Mouse (Mus musculus): ENCODE data around the gene Gm21954. TPM values are rescaled to one million over a fixed set of nuclear protein-coding genes. Genes with fewer than 3 reads are reported as not detected.

Gm21954 gene
- polyA plus RNA-seq, 1 experiment from 2014 or later: not detected

- H3K9ac ChIP-seq: no peak overlapping the region
- peak overlapping the region; percentile 15; the same call in 1 of the 2 replicates for H3K4me3 ChIP-seq
- H3K27ac ChIP-seq (ENCODE audit: poor library complexity, severe bottlenecking): no peak overlapping the region
- H3K9me3 ChIP-seq (replicated peaks): no peaks in the 10 kb centered on the region
- H3K27me3 ChIP-seq (replicated peaks): no peaks in the 10 kb centered on the region
- H3K36me3 ChIP-seq: no peaks in the 10 kb centered on the region
- H3K4me2 ChIP-seq: peak overlapping the region; percentile 60
- ATAC-seq (ENCODE audit: insufficient number of reproducible peaks, low FRiP score): peak; percentile 22; the same call in 1 of the 2 replicates
- peaks cover 18% of the 10 kb centered on the region for H3K4me1 ChIP-seq (replicated peaks)
- 22% methylated on average over 14 of the region's 14 CpGs for WGBS
These were observed 56.5 kb downstream of the Gm21954 start for GRCm38 (mm10) chr3:55415527-55415950.

Other genes with a start within 250 kb of the Gm21954 start
- 8.6 and 9.3 TPM in 2 replicates for gene Dclk1, start 229.8 kb downstream of the Gm21954 start, polyA plus RNA-seq (2016; fragmentation: Nextera tagmentation; extraction: Ambion mirVana)

Measured in heart, embryonic 12.5 days (tissue).